In genomic region chr2:35495486-35496278, GRCm38 (mm10) we compare ENCODE assay signal across 8 mouse cellular contexts. TPM values are rescaled to one million over a fixed set of nuclear protein-coding genes. Genes with fewer than 3 reads are reported as not detected.
DNase-seq lines count a peak whose midpoint lies in the region; ATAC-seq and TF ChIP-seq lines count a peak whose summit lies in the region.

No protein-coding gene starts in this region.

- H3K4me2 ChIP-seq in limb, embryonic 14.5 days (replicated peaks; ENCODE audit: low read depth, low read length, severe bottlenecking), result no peak overlapping the region
- peak overlapping the region; percentile 53 for H3K4me2 ChIP-seq in liver, postnatal 0 days (ENCODE audit: low read depth, low read length)
- no peak overlapping the region for H3K4me2 ChIP-seq in stomach, postnatal 0 days (replicated peaks; ENCODE audit: low read depth)

- no peak overlapping the region for H3K4me3 ChIP-seq in limb, embryonic 14.5 days (replicated peaks; ENCODE audit: low read length)
- H3K4me3 ChIP-seq in limb, embryonic 10.5 days, result no peak overlapping the region
- H3K4me3 ChIP-seq in liver, postnatal 0 days (ENCODE audit: low read depth, low read length), result 0 out of 2 replicates have a peak overlapping the region, but pooled peaks have one; percentile 4
- H3K4me3 ChIP-seq in stomach, postnatal 0 days (ENCODE audit: low read depth, low read length), result no peak overlapping the region

- H3K27ac ChIP-seq in limb, embryonic 14.5 days (replicated peaks; ENCODE audit: low read depth, low read length), result peak overlapping the region; percentile 15; the same call in 1 of the 2 replicates
- H3K27ac ChIP-seq in limb, embryonic 10.5 days, result no peak overlapping the region
- H3K27ac ChIP-seq in liver, postnatal 0 days (ENCODE audit: low read depth), result peak overlapping the region; percentile 92
- peak overlapping the region; percentile 61 for H3K27ac ChIP-seq in stomach, postnatal 0 days (replicated peaks)

- no peak for TF ChIP-seq POLR2A in limb, embryonic 14.5 days (IDR thresholded peaks at IDR 0.05; ENCODE audit: borderline replicate concordance, extremely low read depth, insufficient read depth, insufficient read length)

- no peak for DNase-seq in limb, embryonic 14.5 days (ENCODE audit: low spot score)
- no peak for DNase-seq in limb, embryonic 10.5 days (ENCODE audit: low spot score)
- peak; percentile 47 for DNase-seq in liver, postnatal 0 days
- DNase-seq in stomach, postnatal 0 days (ENCODE audit: low spot score), result no peak
- DNase-seq in frontal cortex, postnatal 25 days (ENCODE audit: low spot score in 2 of 2), result no peak
- no peak for DNase-seq in ovary, adult 18-20 months (ENCODE audit: low spot score)
- DNase-seq in layer of hippocampus, postnatal 36 days, result no peak

- TF ChIP-seq CTCF in liver, postnatal 0 days (IDR thresholded peaks at IDR 0.05; ENCODE audit: low read depth), result peak; percentile 60
- TF ChIP-seq CTCF in stomach, postnatal 0 days (IDR thresholded peaks at IDR 0.05; ENCODE audit: low read depth), result peak; percentile 40

- H3K9ac ChIP-seq in limb, embryonic 14.5 days (ENCODE audit: low read depth, low read length, severe bottlenecking), result no peak overlapping the region
- no peak overlapping the region for H3K9ac ChIP-seq in liver, postnatal 0 days (replicated peaks)
- no peak overlapping the region for H3K9ac ChIP-seq in stomach, postnatal 0 days (ENCODE audit: low read length)

- H3K4me1 ChIP-seq in limb, embryonic 14.5 days (ENCODE audit: control insufficient read depth, insufficient read depth, low read length), result peaks cover 8% of the 10 kb centered on the region
- H3K4me1 ChIP-seq in limb, embryonic 10.5 days, result peaks cover 7% of the 10 kb centered on the region
- peaks cover 38% of the 10 kb centered on the region for H3K4me1 ChIP-seq in liver, postnatal 0 days (ENCODE audit: insufficient read depth)
- H3K4me1 ChIP-seq in stomach, postnatal 0 days (replicated peaks; ENCODE audit: control insufficient read depth, insufficient read depth), result 0 out of 2 replicates have a peak, but pooled peaks cover 3% of the 10 kb centered on the region

- peak; percentile 63; the same call in 1 of the 2 replicates for TF ChIP-seq EP300 in liver, postnatal 0 days (IDR thresholded peaks at IDR 0.05; ENCODE audit: low read depth)
- TF ChIP-seq EP300 in stomach, postnatal 0 days (optimal IDR thresholded peaks at IDR 0.05), result no peak

- no peak for ATAC-seq in limb, embryonic 14.5 days (ENCODE audit: low FRiP score, low read depth)
- ATAC-seq in common myeloid progenitor, adult 5-6 weeks (replicated peaks; ENCODE audit: low read depth, poor library complexity, severe bottlenecking), result peak; percentile 65
- peak; percentile 52 for ATAC-seq in liver, postnatal 0 days
- no peak for ATAC-seq in stomach, postnatal 0 days (ENCODE audit: low FRiP score, low TSS enrichment)

- 78% methylated on average over 16 of the region's 16 CpGs for WGBS in limb, embryonic 14.5 days
- WGBS in limb, embryonic 10.5 days, result 86% methylated on average over 16 of the region's 16 CpGs
- 27% methylated on average over 16 of the region's 16 CpGs for WGBS in liver, postnatal 0 days (ENCODE audit: insufficient replicate concordance)
- WGBS in stomach, postnatal 0 days, result 75% methylated on average over 16 of the region's 16 CpGs

- no peaks in the 10 kb centered on the region for H3K9me3 ChIP-seq in limb, embryonic 14.5 days (ENCODE audit: control insufficient read depth, low read length)
- no peaks in the 10 kb centered on the region for H3K9me3 ChIP-seq in limb, embryonic 10.5 days (replicated peaks)
- no peaks in the 10 kb centered on the region; the same call in 1 of the 2 replicates for H3K9me3 ChIP-seq in liver, postnatal 0 days (ENCODE audit: low read length)
- no peaks in the 10 kb centered on the region for H3K9me3 ChIP-seq in stomach, postnatal 0 days (ENCODE audit: control insufficient read depth, low read length)

- H3K27me3 ChIP-seq in limb, embryonic 14.5 days (ENCODE audit: control insufficient read depth, insufficient read depth, low read length), result no peaks in the 10 kb centered on the region
- no peaks in the 10 kb centered on the region for H3K27me3 ChIP-seq in limb, embryonic 10.5 days (ENCODE audit: low read depth, poor library complexity, severe bottlenecking)
- no peaks in the 10 kb centered on the region for H3K27me3 ChIP-seq in liver, postnatal 0 days (ENCODE audit: insufficient read depth, low read length)
- H3K27me3 ChIP-seq in stomach, postnatal 0 days (ENCODE audit: control insufficient read depth, insufficient read depth, low read length), result no peaks in the 10 kb centered on the region

- H3K36me3 ChIP-seq in limb, embryonic 14.5 days (ENCODE audit: control insufficient read depth, insufficient read depth, low read length), result no peaks in the 10 kb centered on the region
- H3K36me3 ChIP-seq in limb, embryonic 10.5 days, result no peaks in the 10 kb centered on the region
- H3K36me3 ChIP-seq in liver, postnatal 0 days (replicated peaks; ENCODE audit: insufficient read depth, low read length), result no peaks in the 10 kb centered on the region
- no peaks in the 10 kb centered on the region for H3K36me3 ChIP-seq in stomach, postnatal 0 days (ENCODE audit: control insufficient read depth, insufficient read depth, low read length)

RNA-seq across cellular contexts. Expression of gene Ggta1, which starts 32.7 kb away (rescaled TPM):
- 27.4 TPM in 2 replicates for polyA plus RNA-seq in limb, embryonic 14.5 days (2012; rRNA removed)
- 29.2 and 36.1 TPM in 2 replicates for polyA plus RNA-seq in limb, embryonic 14.5 days (2014; fragmentation: Nextera tagmentation; extraction: Ambion mirVana)
- 6.5 and 6.6 TPM in 2 replicates for polyA plus RNA-seq in limb, embryonic 10.5 days (2016; fragmentation: Nextera tagmentation; extraction: Ambion mirVana)
- 64.2 and 72.5 TPM in 2 replicates for total RNA-seq in common myeloid progenitor, adult 5-6 weeks (2017)
- polyA plus RNA-seq in liver, postnatal 0 days (2015; fragmentation: Nextera tagmentation; extraction: Ambion mirVana), result 5.2 and 6.2 TPM in 2 replicates
- 10.7 and 11.5 TPM in 2 replicates for polyA plus RNA-seq in stomach, postnatal 0 days (2015; fragmentation: Nextera tagmentation; extraction: Ambion mirVana)
- 1 to 10 TPM; 1.7 to 2.6 TPM for total RNA-seq in layer of hippocampus, postnatal 36 days (2021)

Comparison
In these comparisons a context has a peak if more than half of its experiments do, and no peak if none do; other contexts are left out.
1. ATAC-seq: peak in common myeloid progenitor, adult 5-6 weeks (single experiment) and liver, postnatal 0 days (single experiment); none in limb, embryonic 14.5 days (single experiment) and stomach, postnatal 0 days (single experiment).